Mouse (Mus musculus): ENCODE measurements at regions not wholly inside any gene's neighbourhood (a gene's known extent, or its start where the extent isn't known, plus 50 kb on each side); places are given as distances from the start of the nearest gene placed in this dataset.

GRCm38 (mm10) chr4:69898831-69899230 is 511.4 kb downstream of the Cdk5rap2 start:
- 70% methylated on average over 1 of the region's 1 CpGs for WGBS
- Histone ChIP-seq H3K27me3 (no peaks in the 10 kb centered on the region), H3K9ac (no peak overlapping the region), H3K4me3 (no peak overlapping the region), H3K4me1 (replicated peaks) (no peaks in the 10 kb centered on the region), H3K4me2 (no peak overlapping the region), H3K36me3 (no peaks in the 10 kb centered on the region), H3K9me3 (no peaks in the 10 kb centered on the region), H3K27ac (no peak overlapping the region)
- ATAC-seq (ENCODE audit: low FRiP score), result no peak

GRCm38 (mm10) chr4:69896111-69896510 is 514.1 kb downstream of the Cdk5rap2 start:
- H3K27me3 ChIP-seq, result no peaks in the 10 kb centered on the region
- H3K4me3 ChIP-seq, result no peak overlapping the region
- no peaks in the 10 kb centered on the region for H3K36me3 ChIP-seq
- 0 out of 2 replicates have a peak, but pooled peaks cover 5% of the 10 kb centered on the region for H3K4me1 ChIP-seq (replicated peaks)
- no peaks in the 10 kb centered on the region for H3K9me3 ChIP-seq
- no peak overlapping the region for H3K27ac ChIP-seq
- ATAC-seq (ENCODE audit: low FRiP score), result no peak
- H3K9ac ChIP-seq, result no peak overlapping the region
- H3K4me2 ChIP-seq, result no peak overlapping the region
- 90% methylated on average over 1 of the region's 1 CpGs for WGBS

- no peak for ATAC-seq (ENCODE audit: low FRiP score)
- Histone ChIP-seq H3K4me3 (no peak overlapping the region), H3K9ac (no peak overlapping the region), H3K27ac (no peak overlapping the region), H3K27me3 (no peaks in the 10 kb centered on the region), H3K36me3 (no peaks in the 10 kb centered on the region), H3K4me2 (no peak overlapping the region), H3K4me1 (replicated peaks) (peaks cover 12% of the 10 kb centered on the region), H3K9me3 (no peaks in the 10 kb centered on the region)
These were observed 517.4 kb downstream of the Cdk5rap2 start for GRCm38 (mm10) chr4:69892829-69893175.

GRCm38 (mm10) chr4:69891898-69892828 is 518.1 kb downstream of the Cdk5rap2 start:
- 43% methylated on average over 8 of the region's 8 CpGs for WGBS
- no peak overlapping the region for H3K4me2 ChIP-seq
- ATAC-seq (ENCODE audit: low FRiP score), result 0 out of 2 replicates have a peak, but pooled peaks have one; percentile 57
- H3K36me3 ChIP-seq, result no peaks in the 10 kb centered on the region
- H3K4me1 ChIP-seq (replicated peaks), result peaks cover 12% of the 10 kb centered on the region
- no peak overlapping the region for H3K4me3 ChIP-seq
- no peak overlapping the region for H3K27ac ChIP-seq
- H3K27me3 ChIP-seq, result no peaks in the 10 kb centered on the region
- no peak overlapping the region for H3K9ac ChIP-seq
- H3K9me3 ChIP-seq, result no peaks in the 10 kb centered on the region

- Histone ChIP-seq H3K4me3 (no peak overlapping the region), H3K9me3 (no peaks in the 10 kb centered on the region), H3K36me3 (no peaks in the 10 kb centered on the region), H3K9ac (no peak overlapping the region), H3K27me3 (no peaks in the 10 kb centered on the region), H3K27ac (no peak overlapping the region), H3K4me2 (no peak overlapping the region), H3K4me1 (replicated peaks) (peaks cover 12% of the 10 kb centered on the region)
- WGBS, result 64% methylated on average over 2 of the region's 2 CpGs
- ATAC-seq (ENCODE audit: low FRiP score), result no peak
These were observed 519.6 kb downstream of the Cdk5rap2 start for GRCm38 (mm10) chr4:69890655-69891054.

GRCm38 (mm10) chr4:69889931-69890634 is 520.2 kb downstream of the Cdk5rap2 start:
- no peaks in the 10 kb centered on the region for H3K9me3 ChIP-seq
- H3K4me1 ChIP-seq (replicated peaks), result peaks cover 12% of the 10 kb centered on the region
- no peaks in the 10 kb centered on the region for H3K36me3 ChIP-seq
- H3K27ac ChIP-seq, result no peak overlapping the region
- no peak overlapping the region for H3K4me2 ChIP-seq
- 0 out of 2 replicates have a peak, but pooled peaks have one; percentile 37 for ATAC-seq (ENCODE audit: low FRiP score)
- no peak overlapping the region for H3K4me3 ChIP-seq
- WGBS, result 32% methylated on average over 5 of the region's 5 CpGs
- no peak overlapping the region for H3K9ac ChIP-seq
- no peaks in the 10 kb centered on the region for H3K27me3 ChIP-seq

GRCm38 (mm10) chr4:69876734-69877133 is 533.5 kb downstream of the Cdk5rap2 start:
- ATAC-seq (ENCODE audit: low FRiP score), result peak; percentile 43; the same call in 1 of the 2 replicates
- WGBS, result 43% methylated on average over 2 of the region's 2 CpGs

GRCm38 (mm10) chr4:69870638-69871037 is 539.6 kb downstream of the Cdk5rap2 start:
- Histone ChIP-seq H3K27ac (no peak overlapping the region), H3K4me2 (no peak overlapping the region), H3K36me3 (no peaks in the 10 kb centered on the region), H3K4me1 (replicated peaks) (no peaks in the 10 kb centered on the region), H3K4me3 (no peak overlapping the region), H3K9ac (no peak overlapping the region), H3K27me3 (no peaks in the 10 kb centered on the region), H3K9me3 (no peaks in the 10 kb centered on the region)
- ATAC-seq (ENCODE audit: low FRiP score), result no peak
- WGBS, result 64% methylated on average over 2 of the region's 2 CpGs

More at GRCm38 (mm10) chr4:69876734-69877133, 533.5 kb downstream of the Cdk5rap2 start:
- no peak overlapping the region for H3K4me2 ChIP-seq
- no peak overlapping the region for H3K9ac ChIP-seq
- no peaks in the 10 kb centered on the region for H3K27me3 ChIP-seq
- H3K36me3 ChIP-seq, result no peaks in the 10 kb centered on the region
- H3K4me1 ChIP-seq (replicated peaks), result no peaks in the 10 kb centered on the region
- no peaks in the 10 kb centered on the region for H3K9me3 ChIP-seq
- no peak overlapping the region for H3K27ac ChIP-seq
- H3K4me3 ChIP-seq, result no peak overlapping the region

GRCm38 (mm10) chr4:69855001-69855400 is 555.2 kb downstream of the Cdk5rap2 start:
- Histone ChIP-seq H3K36me3 (no peaks in the 10 kb centered on the region), H3K4me1 (replicated peaks) (no peaks in the 10 kb centered on the region), H3K27me3 (no peaks in the 10 kb centered on the region), H3K9me3 (no peaks in the 10 kb centered on the region), H3K4me2 (no peak overlapping the region), H3K4me3 (no peak overlapping the region), H3K27ac (no peak overlapping the region), H3K9ac (no peak overlapping the region)
- WGBS, result 90% methylated on average over 13 of the region's 13 CpGs
- no peak for ATAC-seq (ENCODE audit: low FRiP score)

GRCm38 (mm10) chr4:69852637-69853036 is 557.6 kb downstream of the Cdk5rap2 start:
- H3K4me3 ChIP-seq, result no peak overlapping the region
- H3K4me1 ChIP-seq (replicated peaks), result no peaks in the 10 kb centered on the region
- H3K9me3 ChIP-seq, result no peaks in the 10 kb centered on the region
- H3K27ac ChIP-seq, result no peak overlapping the region
- ATAC-seq (ENCODE audit: low FRiP score), result no peak
- H3K9ac ChIP-seq, result no peak overlapping the region
- no peak overlapping the region for H3K4me2 ChIP-seq
- no peaks in the 10 kb centered on the region for H3K36me3 ChIP-seq
- WGBS, result 28% methylated on average over 1 of the region's 1 CpGs
- H3K27me3 ChIP-seq, result no peaks in the 10 kb centered on the region

GRCm38 (mm10) chr4:69849423-69849822 is 560.8 kb downstream of the Cdk5rap2 start:
- Histone ChIP-seq H3K4me2 (no peak overlapping the region), H3K27me3 (no peaks in the 10 kb centered on the region), H3K4me3 (no peak overlapping the region), H3K36me3 (no peaks in the 10 kb centered on the region), H3K27ac (no peak overlapping the region), H3K9me3 (no peaks in the 10 kb centered on the region), H3K4me1 (replicated peaks) (no peaks in the 10 kb centered on the region), H3K9ac (no peak overlapping the region)
- 86% methylated on average over 3 of the region's 3 CpGs for WGBS
- ATAC-seq (ENCODE audit: low FRiP score), result no peak

- Histone ChIP-seq H3K9me3 (no peaks in the 10 kb centered on the region), H3K36me3 (no peaks in the 10 kb centered on the region), H3K4me2 (no peak overlapping the region), H3K9ac (no peak overlapping the region), H3K27me3 (no peaks in the 10 kb centered on the region), H3K4me3 (no peak overlapping the region), H3K4me1 (replicated peaks) (peaks cover 5% of the 10 kb centered on the region; the same call in 1 of the 2 replicates), H3K27ac (no peak overlapping the region; the same call in 1 of the 2 replicates)
- no peak for ATAC-seq (ENCODE audit: low FRiP score)
- WGBS, result 63% methylated on average over 9 of the region's 9 CpGs
These were observed 570.4 kb downstream of the Cdk5rap2 start for GRCm38 (mm10) chr4:69839868-69840267.

Measured in hindbrain, embryonic 13.5 days (tissue).